Mouse (Mus musculus): Measurements from ENCODE around the gene Klk15. TPM values are rescaled to one million over a fixed set of nuclear protein-coding genes. Genes with fewer than 3 reads are reported as not detected.
"Not testable (repeated sequence)": the region's sequence is repeated elsewhere in the genome, so short reads cannot be mapped to it uniquely, and the experiment has no call there.

Gene Klk15
- not detected in 2 replicates for polyA plus RNA-seq (2012; rRNA removed)

DNA sequence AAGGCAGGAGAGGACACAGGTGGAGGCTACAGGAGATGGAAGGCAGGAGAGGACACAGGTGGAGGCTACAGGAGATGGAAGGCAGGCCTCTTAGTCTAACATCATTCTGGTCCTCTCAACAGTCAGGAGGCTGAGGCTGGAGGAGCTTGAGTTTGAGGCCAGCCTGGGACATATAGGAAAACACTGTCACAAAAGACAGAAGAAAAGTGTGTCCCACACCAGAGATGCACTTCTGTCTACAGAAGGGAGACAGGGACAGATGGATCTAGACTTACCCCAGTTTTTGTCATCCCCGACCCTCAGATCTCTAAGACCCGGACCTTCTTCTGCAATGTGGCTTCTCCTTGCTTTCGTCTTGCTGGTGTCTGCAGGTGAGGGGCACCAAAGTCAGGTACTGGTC, at the start of gene Klk15:
Klk15 (plus strand) TSS at position 301 of the 400 bp plus-strand sequence.
- DNase-seq (ENCODE audit: low read depth), result no peak

DNA sequence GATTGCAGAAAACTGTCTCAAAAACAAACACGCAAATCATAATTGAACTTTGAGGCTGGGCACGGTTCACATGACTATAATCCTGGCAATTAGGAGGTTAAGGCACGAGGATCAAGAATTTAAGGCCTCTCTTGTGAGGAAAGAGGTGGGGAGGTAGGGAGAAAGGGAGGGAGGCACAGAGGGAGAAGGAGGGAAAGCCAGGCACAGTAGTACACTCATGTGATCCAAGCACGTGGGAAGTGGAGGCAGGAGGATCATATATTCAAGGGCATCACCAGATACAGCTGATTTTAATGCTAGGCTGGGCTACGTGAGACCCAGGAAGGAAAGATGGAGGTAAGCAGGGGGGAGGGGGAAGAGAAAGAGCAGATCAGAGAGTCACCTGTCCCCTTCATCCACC, 42.2 kb upstream of the Klk15 start:
- no peak for DNase-seq (ENCODE audit: low read depth)

DNA sequence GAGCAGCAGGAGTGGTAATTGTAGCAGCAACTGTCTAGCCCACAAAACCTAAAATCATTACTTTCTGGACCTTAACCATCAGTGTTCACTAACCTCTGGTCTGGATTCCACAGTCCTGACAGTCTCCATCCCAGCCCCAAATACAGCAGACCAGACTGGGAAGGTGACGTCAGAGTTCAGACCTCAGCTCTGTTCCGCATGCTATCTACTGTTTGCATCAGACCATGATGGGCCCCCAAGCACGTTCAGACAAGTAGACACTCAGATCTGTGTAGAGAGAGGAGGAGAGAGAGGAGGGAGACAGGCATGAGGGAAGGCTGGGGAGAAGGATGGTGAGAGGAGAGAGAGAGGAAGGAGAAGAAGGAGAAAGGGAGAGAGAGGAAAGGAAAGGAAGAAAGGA, 41.8 kb upstream of the Klk15 start:
- no peak for DNase-seq (ENCODE audit: low read depth)

DNA sequence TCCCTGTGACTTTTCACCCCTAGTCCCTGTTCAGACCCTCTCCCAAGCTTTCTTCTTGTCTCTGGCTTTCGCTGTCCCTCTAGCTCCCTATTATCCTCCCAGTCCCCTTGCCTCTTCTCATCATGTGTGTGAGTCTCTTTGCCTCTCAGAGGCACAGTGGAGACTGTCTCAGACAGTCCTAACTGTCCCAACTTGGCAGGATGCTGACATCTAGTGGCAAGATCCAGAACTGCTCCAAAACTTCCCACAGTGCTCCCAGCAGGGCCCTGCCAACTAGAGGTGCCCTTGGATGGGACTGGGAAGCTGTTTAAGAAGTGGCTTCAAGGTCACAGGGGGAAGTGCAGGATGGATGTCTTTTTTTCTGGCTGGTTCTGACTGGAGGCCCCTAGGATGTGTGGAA, 38.7 kb upstream of the Klk15 start:
- no peak for DNase-seq (ENCODE audit: low read depth)

DNA sequence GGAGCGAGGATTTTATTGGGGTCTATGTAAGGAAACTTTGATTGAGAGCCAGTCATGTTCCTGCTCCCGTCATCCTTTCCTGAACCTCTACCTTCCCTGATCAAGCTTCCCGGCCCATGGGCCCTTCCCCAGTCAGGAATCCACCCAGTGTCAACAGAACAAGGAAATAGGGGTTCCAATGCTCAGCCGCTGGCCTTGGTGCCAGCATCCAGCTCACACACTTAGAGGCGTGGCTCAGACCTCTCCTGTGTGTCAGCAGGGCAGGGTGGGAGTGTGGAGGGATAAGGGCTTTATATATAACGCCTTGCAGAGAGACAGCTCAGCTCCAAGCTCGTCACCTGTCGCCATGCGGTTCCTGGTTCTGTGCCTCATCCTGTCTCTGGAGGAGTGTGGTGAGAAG, 18.7 kb upstream of the Klk15 start:
- DNase-seq (ENCODE audit: low read depth), result no peak

DNA sequence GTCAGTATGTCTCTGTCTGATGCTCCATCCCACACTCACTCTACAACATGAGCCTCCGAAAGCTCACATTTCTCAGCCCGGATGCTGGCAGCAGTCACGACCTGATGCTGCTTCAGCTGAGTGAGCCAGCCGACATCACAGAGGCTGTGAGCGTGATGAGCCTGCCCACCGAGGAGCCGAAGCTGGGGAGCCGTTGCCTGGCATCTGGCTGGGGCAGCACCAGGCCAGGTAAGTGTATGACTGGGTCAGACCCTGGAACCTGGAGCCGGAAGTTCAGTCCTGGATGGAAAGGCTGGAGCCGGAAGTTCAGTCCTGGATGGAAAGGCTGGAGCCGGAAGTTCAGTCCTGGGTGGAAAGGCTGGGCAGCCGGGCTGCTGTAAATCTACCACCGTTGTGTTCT, 15.1 kb upstream of the Klk15 start:
- no peak for DNase-seq (ENCODE audit: low read depth)

DNA sequence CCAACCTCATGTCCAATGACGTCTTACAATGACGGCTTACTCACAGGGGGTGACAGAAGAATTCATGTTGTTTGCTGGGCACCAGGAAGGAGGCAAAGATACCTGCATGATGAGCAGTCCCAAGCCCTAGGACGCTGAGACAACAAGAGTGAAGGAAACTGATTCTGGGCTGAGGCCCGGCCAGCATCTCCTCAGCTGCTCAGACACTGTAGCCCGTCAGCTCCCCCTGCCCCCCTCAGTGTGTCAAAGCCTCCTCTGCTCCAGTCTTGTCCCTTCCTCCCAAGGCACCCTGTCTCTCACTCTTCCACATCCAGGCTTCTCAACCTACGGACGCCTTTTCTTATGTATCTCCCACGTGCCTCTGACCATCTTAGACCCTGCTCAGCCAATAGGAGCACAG, 14.7 kb upstream of the Klk15 start:
- DNase-seq (ENCODE audit: low read depth), result no peak

DNA sequence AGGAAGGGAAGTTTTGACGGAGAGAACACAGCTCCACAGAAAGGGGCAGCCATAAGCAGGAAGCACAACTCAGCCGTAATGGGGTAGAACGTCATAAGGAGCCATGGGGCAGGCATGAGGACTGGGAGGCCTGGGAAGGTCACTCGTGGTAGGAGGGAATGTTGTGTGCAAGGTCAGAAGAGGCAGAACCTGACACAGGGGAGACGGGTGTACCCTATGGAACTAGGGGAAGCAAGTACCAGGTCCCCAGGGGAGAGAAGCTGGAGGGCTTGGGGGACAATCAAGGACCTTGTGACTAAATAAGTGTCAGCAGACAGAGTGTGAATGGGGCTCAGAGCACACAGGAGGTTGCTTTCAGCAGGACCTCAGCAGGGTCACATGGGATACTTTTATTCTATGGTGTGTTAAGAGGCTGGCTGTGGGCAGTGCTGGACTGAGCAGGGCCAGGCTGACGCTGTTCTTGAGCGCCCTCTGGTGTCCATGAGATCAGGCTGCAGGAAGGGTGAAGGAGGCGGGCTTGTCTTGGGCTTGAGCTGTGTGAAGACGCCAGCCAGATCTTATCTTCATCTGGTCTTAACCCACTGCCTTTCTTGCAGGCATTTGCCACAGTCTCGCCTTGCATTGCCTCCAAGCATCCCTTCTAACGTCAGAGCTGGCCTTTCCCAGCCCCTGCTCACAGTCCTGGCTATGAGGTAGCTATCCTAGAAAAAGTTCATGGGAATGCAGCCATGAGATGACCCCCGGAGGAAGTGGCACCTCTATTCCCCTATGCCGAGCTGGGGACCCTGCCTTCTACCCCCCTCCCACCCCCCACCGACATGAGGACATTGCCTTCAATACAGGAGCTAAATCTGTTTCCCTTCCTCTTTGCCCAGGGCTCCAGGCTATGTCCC, 13.7 kb upstream of the Klk15 start:
- DNase-seq (ENCODE audit: low read depth), result no peak

DNA sequence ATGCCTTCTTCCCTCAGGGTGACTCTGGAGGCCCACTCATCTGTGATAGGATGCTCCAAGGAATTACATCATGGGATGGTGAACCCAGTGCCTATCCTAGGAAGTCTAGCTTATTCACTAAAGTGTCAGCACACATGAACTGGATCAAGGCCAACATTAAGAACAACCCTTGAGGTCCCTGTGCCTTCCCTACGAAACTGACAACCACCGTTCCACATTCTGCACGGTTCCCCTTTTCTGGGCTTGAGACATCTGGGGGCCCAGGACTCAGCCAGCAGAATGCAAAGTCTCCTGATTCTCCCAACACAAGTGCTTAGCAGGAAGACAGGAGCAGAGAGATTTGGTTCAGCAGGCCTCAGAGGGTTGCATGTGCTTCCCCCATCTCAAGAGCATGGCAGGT, 13.0 kb upstream of the Klk15 start:
- DNase-seq (ENCODE audit: low read depth), result no peak

DNA sequence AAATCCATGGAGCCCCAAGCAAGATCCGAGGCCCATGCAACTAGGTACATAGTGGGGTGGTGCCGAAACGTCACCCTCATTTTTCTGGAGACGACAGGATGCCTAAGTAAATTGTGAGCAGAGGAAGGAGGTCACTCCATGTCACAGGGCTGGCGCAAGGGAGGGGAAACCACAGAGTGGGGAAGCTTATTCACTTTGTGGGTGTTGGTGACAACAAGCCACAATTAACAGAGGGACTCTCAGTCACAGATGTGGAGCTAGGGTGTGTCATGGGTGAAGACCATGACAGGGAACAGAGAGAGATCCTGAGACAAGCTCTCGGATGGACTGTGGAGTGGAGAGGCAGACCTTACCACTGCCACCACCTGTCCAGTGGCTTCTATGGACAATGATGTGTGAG, 12.5 kb upstream of the Klk15 start:
- DNase-seq (ENCODE audit: low read depth), result no peak

DNA sequence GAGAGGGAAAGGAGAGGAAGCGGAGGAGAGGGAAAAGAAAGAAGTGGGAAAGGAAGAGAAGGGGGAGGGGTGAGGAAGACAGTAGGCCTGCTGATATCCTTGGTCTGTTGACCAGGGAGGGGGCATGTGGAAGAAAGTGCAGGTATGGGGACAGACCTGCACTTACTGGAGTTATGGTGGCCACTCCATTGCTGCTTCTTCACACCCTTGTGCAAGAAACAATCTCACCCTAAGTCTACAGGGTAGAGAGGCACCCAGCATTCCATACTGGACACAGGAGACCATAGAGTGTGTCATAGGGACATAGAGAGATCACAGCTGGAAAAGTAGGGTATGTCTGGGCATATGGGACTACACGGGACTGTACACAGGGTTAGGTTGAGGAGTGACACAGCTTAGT, 11.6 kb upstream of the Klk15 start:
- DNase-seq (ENCODE audit: low read depth), result no peak

DNA sequence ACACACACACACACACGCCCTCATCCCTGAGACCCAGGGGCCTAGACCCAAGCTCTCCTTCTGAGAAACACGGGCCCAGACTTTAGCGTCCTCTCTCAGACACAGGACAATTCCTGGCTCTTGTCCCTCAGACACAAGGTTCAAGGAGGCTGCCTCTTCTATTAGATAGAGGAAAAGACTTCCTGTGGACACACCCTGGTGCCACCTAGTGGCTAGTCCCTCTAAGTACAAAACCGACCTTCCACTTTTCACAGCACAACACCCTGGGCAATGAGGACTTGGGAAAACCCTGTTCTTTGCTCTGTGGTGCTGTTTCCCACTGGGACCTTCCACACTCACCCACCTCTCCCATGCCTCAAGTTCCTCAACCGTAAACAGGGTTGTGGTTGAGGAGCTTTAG, 7.6 kb upstream of the Klk15 start:
- DNase-seq (ENCODE audit: low read depth), result no peak

DNA sequence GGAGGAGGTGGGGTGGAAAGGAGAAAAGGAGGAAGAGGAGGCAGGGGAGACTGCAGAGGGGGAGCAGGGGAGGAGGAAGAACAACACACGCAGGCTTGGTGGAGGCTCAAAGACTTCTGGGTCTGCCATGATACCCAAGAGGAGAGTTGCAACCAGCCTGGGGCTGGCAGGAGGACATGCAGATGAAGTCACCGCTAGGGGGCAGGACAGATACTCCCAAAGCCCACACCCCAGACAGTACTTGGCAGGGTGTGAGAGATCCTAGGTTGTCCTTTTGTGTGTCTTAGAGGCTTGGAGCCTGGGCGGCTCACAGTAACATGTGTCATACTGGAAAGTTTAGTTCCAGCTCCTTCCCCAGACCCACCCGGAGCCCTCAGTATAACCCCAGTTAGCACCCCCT, 5.0 kb upstream of the Klk15 start:
- no peak for DNase-seq (ENCODE audit: low read depth)

DNA sequence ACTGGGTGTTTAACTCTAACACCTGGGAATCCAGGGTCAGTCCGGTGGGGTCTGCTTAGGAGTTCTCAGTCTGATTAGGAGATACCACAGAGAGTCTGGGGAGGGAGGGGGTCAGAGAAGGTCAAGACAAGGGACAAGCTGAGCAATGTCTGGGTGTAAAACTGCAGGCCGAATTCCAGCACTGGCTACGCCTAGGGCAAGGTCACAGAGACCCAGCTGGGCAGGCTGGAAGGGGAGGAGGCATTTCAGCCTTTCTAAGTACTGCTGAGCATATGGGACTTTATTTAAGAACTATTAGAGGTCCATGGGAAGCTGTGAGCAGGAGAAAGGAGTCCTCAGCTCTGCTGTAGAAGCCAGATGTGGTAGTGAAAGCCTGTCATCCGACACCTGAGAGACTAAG, 1.2 kb upstream of the Klk15 start:
- no peak for DNase-seq (ENCODE audit: low read depth)

DNA sequence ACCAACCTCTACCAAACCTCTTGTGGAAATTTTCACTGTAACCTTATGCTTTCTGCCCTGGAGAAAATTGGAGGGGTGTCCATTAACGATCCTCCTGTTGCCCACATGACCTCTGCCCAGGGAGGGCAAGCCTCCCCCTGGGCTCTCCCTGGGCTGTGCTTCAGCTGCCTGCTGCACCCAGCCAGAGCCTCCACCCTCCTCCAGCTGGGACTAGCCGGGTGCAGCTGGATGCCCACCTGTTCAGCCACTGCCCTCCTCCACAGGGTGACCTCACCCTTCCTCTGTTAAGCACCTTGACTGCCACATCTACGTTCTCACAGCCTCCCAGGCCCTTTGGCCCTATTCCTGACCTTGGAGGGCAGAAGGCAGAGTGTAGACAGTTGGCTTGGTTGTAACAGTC, 1.2 kb downstream of the Klk15 start:
- DNase-seq (ENCODE audit: low read depth), result no peak

DNA sequence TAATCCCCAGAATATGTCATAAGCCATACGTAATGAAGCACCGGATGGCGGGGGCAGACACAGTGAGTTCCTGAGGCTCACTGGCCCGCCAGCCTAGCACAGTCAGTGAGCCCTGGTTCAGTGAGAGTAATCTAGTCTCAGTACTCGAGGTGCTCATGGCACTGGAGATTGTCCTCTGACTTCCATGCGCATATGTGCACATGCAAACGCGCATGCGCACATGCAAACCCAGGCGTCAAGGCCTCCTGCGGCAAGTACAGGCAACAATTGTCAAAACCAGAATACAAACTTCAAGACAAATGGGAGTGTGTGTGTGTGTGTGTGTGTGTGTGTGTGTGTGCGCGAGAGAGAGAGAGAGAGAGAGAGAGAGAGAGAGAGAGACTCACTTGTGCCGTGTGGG, 3.0 kb downstream of the Klk15 start:
- no peak for DNase-seq (ENCODE audit: low read depth)

DNA sequence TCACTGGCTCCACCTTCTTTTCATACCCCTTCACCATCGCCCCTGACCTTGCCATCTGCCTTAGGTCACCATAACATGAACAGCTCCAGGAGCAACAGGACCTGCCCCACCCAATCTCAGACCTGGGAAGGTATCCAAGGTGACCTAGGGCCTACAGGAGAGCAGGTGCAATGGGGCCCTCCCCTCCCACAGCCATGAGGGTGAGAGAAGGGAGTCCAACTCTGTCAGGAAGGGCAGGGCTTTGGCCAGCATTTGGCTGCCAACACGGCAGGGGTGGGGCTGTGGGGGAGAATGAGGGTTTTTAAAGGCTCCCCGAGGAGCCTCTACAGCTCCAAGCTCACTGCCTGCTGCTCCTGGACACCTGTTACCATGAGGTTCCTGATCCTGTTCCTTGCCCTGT, 8.8 kb downstream of the Klk15 start:
- DNase-seq (ENCODE audit: low read depth), result not testable (repeated sequence)

DNA sequence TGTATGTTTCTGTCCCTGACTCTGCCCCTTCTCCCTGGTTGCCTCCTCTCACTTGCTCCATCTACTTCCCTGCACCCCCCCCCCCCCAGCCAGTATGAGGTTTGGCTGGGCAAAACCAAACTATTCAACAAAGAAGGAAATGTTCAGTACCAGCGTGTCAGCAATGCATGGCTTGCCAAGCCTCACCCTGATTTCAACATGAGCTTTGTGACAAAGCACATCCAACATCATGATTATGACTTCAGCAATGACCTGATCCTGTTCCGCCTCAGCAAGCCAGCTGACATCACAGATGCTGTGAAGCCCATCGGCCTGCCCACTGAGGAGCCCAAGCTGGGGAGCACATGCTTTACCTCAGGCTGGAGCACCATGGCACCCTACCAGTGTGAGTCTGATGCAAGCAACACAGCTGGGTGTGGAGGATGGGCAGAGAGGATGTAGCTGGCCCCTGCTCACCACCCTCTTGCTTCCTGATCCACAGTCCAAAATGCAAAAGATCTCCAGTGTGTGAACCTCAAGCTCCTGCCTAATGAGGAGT, 11.3 kb downstream of the Klk15 start:
- no peak for DNase-seq (ENCODE audit: low read depth)

DNA sequence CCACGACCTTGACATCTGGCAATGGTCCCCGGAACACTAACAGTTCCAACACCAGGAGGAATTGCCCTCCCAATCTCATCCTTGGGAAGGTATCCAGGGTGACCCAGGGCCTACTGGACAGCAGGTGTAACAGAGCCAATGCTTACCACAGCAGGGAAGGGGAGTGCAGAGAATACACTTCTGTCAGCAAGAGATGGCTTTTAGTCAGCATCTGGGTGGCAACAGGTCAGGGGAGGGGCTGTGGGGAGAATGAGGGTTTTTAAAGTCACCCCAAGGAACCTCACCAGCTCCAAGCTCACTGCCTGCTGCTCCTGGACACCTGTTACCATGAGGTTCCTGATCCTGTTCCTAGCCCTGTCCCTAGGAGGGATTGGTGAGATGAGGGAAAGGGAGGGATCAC, 16.8 kb downstream of the Klk15 start, which contains the start of gene Klk1b8:
Klk1b8 (plus strand) TSS at position 301 of the 400 bp plus-strand sequence.
- DNase-seq (ENCODE audit: low read depth), result no peak

DNA sequence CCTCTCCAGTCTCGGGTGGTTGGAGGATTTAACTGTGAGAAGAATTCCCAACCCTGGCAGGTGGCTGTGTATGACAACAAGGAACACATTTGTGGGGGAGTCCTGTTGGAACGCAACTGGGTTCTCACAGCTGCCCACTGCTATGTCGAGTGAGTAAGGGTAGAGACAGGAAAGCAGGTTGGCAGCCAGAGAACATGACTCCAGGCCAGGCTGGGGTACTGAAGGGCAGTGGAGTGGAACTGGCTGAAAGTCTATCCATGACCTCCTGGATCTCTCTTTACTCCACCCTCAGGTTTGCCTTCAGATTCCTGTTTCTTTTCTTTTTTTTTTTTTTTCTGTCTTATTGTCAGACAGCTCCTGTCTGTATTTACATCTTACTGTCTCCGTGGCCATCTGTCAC, 19.2 kb downstream of the Klk15 start:
- no peak for DNase-seq (ENCODE audit: low read depth)

DNA sequence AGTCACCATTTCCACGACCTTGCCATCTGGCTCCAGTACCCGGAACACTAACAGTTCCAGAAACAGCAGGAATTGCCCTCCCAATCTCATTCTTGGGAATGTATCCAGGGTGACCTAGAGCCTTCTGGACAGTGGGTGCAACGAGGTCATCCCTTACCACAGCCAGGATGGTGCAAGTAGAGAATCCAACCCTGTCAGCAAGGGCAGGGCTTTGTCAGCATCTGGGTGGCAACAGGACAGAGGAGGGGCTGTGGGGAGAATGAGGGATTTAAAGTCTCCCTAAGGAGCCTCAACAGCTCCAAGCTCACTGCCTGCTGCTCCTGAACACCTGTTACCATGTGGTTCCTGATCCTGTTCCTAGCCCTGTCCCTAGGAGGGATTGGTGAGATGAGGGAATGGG, 32.9 kb downstream of the Klk15 start, which contains the start of gene Klk1b1:
Klk1b1 (plus strand) TSS at position 301 of the 400 bp plus-strand sequence.
- no peak for DNase-seq (ENCODE audit: low read depth)

DNA sequence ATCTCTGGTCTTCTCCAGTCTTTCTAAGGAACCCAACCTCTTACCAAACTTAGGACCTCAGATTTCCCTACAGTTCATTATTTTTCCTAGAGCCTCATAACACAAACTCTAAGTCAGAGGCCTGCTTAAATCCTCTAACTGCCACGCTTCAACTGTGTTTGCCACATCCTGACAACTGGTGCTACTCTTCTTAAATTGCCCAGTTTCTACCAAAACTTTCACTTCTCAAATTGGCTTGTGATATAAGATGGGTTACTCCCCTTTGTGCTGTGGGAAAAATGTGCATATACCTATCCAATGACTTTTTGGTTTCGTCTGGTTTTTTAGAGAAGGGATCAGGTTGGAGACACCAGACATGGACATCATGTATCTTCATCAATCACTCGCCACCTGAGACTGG, 33.5 kb downstream of the Klk15 start:
- no peak for DNase-seq (ENCODE audit: low read depth)

DNA sequence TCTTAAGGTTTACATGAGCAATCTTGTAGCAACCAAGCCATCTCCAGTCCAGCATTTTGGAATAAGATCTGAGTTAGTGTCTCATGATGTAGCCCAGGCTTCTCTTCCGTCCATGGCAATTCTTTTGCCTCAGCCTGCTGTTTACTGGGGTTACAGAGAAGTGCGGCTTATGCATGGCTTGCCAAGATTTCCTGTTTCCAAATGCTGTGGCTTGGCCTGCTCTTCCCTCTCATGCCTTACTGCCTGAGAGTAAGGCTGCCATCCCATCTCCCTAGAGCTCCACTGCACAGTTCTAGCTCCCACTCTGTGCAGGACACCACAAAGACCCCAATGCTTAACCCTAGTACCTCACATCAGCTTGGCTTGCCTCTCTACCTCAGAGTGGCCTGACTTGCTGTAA, 34.1 kb downstream of the Klk15 start:
- no peak for DNase-seq (ENCODE audit: low read depth)

DNA sequence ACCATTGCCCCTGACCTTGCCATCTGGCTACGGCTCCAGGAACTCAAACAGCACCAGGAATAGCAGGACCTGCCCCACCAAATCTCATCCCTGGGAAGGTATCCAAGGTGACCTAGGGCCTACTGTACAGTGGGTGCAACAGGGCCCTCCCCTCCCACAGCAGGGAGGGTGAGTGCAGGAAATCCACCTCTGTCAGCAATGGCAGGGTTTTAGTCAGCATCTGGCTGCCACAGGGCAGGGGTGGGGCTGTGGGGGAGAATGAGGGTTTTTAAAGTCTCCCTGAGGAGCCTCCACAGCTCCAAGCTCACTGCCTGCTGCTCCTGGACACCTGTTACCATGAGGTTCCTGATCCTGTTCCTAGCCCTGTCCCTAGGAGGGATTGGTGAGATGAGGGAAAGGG, 42.2 kb downstream of the Klk15 start, which contains the start of gene Klk1b9:
Klk1b9 (plus strand) TSS at position 301 of the 400 bp plus-strand sequence.
- not testable (repeated sequence) for DNase-seq (ENCODE audit: low read depth)

Measured in gonadal fat pad, adult 2 months (tissue).